Mouse (Mus musculus): Measurements from ENCODE around the gene Prph.

Prph gene

DNA sequence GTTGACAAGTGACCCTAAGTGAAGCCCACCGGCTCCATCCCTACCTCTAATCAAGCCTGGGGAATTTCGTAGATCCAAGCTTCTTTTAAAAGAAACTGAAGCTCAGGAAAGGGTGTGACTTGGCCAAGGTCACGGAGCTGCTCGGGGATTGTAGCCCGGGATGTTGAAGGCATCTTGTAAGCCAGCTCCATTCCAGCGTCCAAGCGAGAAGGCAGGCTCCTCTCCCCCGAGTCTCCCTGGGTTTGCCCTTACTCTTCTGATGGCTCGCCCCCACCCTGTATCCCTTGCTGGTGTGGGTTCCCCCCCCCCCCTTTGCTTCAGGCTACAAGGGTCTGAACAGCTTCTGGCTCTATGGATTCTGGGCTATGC, 43.5 kb downstream of the Prph start:
- DNase-seq (ENCODE audit: low read depth, low spot score), result peak; percentile 52

DNA sequence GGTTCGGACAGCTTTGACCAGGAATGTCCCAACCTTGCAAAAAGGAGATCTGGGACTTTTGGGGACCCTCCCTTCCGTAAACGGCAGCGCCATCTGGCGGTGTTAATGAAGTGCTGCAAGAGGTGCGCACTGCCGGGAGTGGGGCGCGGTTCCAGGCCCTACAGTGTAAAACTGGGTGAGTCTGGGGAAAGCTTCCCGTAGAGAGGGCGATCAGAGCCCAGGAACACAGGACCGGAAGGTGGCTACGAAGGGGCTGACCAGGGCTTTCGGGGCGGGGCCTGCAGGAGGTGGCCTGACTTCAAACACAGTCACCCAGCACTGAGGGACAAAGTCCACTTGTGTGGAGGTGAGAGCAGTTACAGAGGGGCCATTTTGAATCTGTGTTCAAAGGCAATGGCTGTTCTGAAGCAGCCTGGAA, 44.2 kb downstream of the Prph start:
- peak; percentile 86 for DNase-seq (ENCODE audit: low read depth, low spot score)

GRCm38 (mm10) chr15:99099984-99100383, 45.0 kb downstream of the Prph start:
- DNase-seq (ENCODE audit: low read depth, low spot score), result peak; percentile 57

DNA sequence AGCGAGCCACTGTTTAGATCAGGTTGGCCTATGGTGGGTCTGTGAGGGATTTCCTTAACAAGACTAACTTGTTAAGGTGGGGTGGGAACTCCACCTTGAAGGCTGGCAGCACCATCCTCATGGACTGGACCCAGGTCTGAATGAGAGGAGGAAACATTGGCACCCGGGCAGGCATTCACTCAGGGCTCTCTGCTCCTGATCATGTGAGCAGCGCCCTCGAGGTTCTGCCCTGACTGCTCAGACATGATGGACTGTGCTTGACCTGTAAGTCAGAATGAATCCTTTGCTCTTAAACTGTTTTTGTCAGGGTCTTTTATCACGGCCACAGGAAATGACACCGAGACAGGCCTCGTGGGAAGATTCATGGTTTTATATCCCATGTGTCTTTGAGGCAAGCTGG, 50.3 kb downstream of the Prph start:
- DNase-seq (ENCODE audit: low read depth, low spot score), result no peak

GRCm38 (mm10) chr15:99107866-99108265, 52.9 kb downstream of the Prph start:
- no peak for DNase-seq (ENCODE audit: low read depth, low spot score)

All from R1 (cell line).